Mouse (Mus musculus): ENCODE results near the gene Pet100.
"Not testable (repeated sequence)": the region's sequence is repeated elsewhere in the genome, so short reads cannot be mapped to it uniquely, and the experiment has no call there.

The Pet100 gene

GRCm38 (mm10) chr8:3621199-3621970, at the start of gene Pet100, which contains the start of gene Xab2:
Pet100 (plus strand) TSS chr8:3621548.
Xab2 (minus strand) TSS chr8:3621316.
- in situ Hi-C loops (cut with MboI, MseI) = no loop called here

GRCm38 (mm10) chr8:3574546-3574945, 46.8 kb upstream of the Pet100 start:
- in situ Hi-C loops (cut with MboI, MseI) = no loop called here

- in situ Hi-C loops (cut with MboI, MseI) = no loop called here
Measured at GRCm38 (mm10) chr8:3576211-3576960, 45.0 kb upstream of the Pet100 start.

- in situ Hi-C loops (cut with MboI, MseI) = no loop called here
Measured at GRCm38 (mm10) chr8:3579390-3580364, 41.7 kb upstream of the Pet100 start.

GRCm38 (mm10) chr8:3581961-3582360, 39.4 kb upstream of the Pet100 start:
- in situ Hi-C loops (cut with MboI, MseI) = not testable (repeated sequence)

- in situ Hi-C loops (cut with MboI, MseI) = no loop called here
Measured at GRCm38 (mm10) chr8:3586452-3586851, 34.9 kb upstream of the Pet100 start.

GRCm38 (mm10) chr8:3586993-3587390, 34.4 kb upstream of the Pet100 start, which contains the start of gene Camsap3:
Camsap3 (plus strand) TSS chr8:3587293.
- in situ Hi-C loops (cut with MboI, MseI) = no loop called here

GRCm38 (mm10) chr8:3587391-3588257, 33.7 kb upstream of the Pet100 start:
- in situ Hi-C loops (cut with MboI, MseI) = no loop called here

GRCm38 (mm10) chr8:3588258-3588633, 33.1 kb upstream of the Pet100 start:
- in situ Hi-C loops (cut with MboI, MseI) = no loop called here

GRCm38 (mm10) chr8:3593470-3593869, 27.9 kb upstream of the Pet100 start:
- in situ Hi-C loops (cut with MboI, MseI) = no loop called here

- in situ Hi-C loops (cut with MboI, MseI) = no loop called here
Measured at GRCm38 (mm10) chr8:3594466-3594865, 26.9 kb upstream of the Pet100 start.

GRCm38 (mm10) chr8:3598054-3598453, 23.3 kb upstream of the Pet100 start:
- in situ Hi-C loops (cut with MboI, MseI) = no loop called here

- in situ Hi-C loops (cut with MboI, MseI) = no loop called here
Measured at GRCm38 (mm10) chr8:3599219-3599618, 22.1 kb upstream of the Pet100 start.

GRCm38 (mm10) chr8:3600401-3600800, 20.9 kb upstream of the Pet100 start:
- in situ Hi-C loops (cut with MboI, MseI) = no loop called here

- in situ Hi-C loops (cut with MboI, MseI) = no loop called here
Measured at GRCm38 (mm10) chr8:3603439-3603838, 17.9 kb upstream of the Pet100 start.

- in situ Hi-C loops (cut with MboI, MseI) = no loop called here
Measured at GRCm38 (mm10) chr8:3606593-3606992, 14.8 kb upstream of the Pet100 start.

- in situ Hi-C loops (cut with MboI, MseI) = no loop called here
Measured at GRCm38 (mm10) chr8:3607822-3608221, 13.5 kb upstream of the Pet100 start.

GRCm38 (mm10) chr8:3609046-3609815, 12.1 kb upstream of the Pet100 start:
- in situ Hi-C loops (cut with MboI, MseI) = no loop called here

- in situ Hi-C loops (cut with MboI, MseI) = no loop called here
Measured at GRCm38 (mm10) chr8:3609816-3610150, 11.6 kb upstream of the Pet100 start.

- in situ Hi-C loops (cut with MboI, MseI) = no loop called here
Measured at GRCm38 (mm10) chr8:3622119-3622518, 771 bp downstream of the Pet100 start.

Data from T-helper 2 cell (primary cell).